Mouse (Mus musculus) forebrain, postnatal 0 days (tissue): ENCODE results near the gene Gm26920. TPM values are rescaled to one million over a fixed set of nuclear protein-coding genes. Genes with fewer than 3 reads are reported as not detected.

ENCODE experiments used
- ATAC-seq: fragments of 200-750 bp; cut with Nextera tagmentation; 2 replicates; pipeline ENCODE4 v1.8.0; 2017; ENCODE audit warnings: mild to moderate bottlenecking, moderate library complexity
- DNase-seq: peaks from one replicate; pipeline ENCODE4 v3.0.0-alpha.2; 2015
- H3K27ac ChIP-seq: fragments of 300-500 bp; sonication (generic); 2 replicates; pipeline ENCODE4 v1.5.1; 2014; ENCODE audit warnings: low read depth, mild to moderate bottlenecking, antibody characterized with exemption, low read length, moderate library complexity, mixed read lengths
- H3K27me3 ChIP-seq: fragments of 300-500 bp; sonication (generic); 2 replicates; pipeline ENCODE4 v1.6.1; 2014; ENCODE audit warnings: mild to moderate bottlenecking, low read length, mixed read lengths; ENCODE audit not compliant: insufficient read depth
- H3K36me3 ChIP-seq: fragments of 300-500 bp; sonication (generic); 2 replicates; pipeline ENCODE4 v1.6.1; 2014; ENCODE audit warnings: mild to moderate bottlenecking, moderate library complexity; ENCODE audit not compliant: insufficient read depth
- H3K4me1 ChIP-seq: fragments of 300-500 bp; sonication (generic); 2 replicates; pipeline ENCODE4 v1.6.1; 2014; ENCODE audit warnings: antibody characterized with exemption; ENCODE audit not compliant: insufficient read depth
- H3K4me2 ChIP-seq: fragments of 300-500 bp; sonication (generic); 2 replicates; pipeline ENCODE4 v1.6.1; 2014; ENCODE audit warnings: low read depth, mild to moderate bottlenecking, moderate library complexity
- H3K4me3 ChIP-seq: fragments of 300-500 bp; sonication (generic); 2 replicates; pipeline ENCODE4 v1.5.1; 2014; ENCODE audit warnings: low read depth, low read length, mixed read lengths
- H3K9ac ChIP-seq: fragments of 300-500 bp; sonication (generic); 2 replicates; pipeline ENCODE4 v1.6.1; 2014; ENCODE audit warnings: mild to moderate bottlenecking
- H3K9me3 ChIP-seq: fragments of 300-500 bp; sonication (generic); 2 replicates; pipeline ENCODE4 v1.6.1; 2016; ENCODE audit warnings: low read length
- CTCF ChIP-seq: sonication (generic); IDR thresholded peaks from 2 replicates; pipeline ENCODE4 v1.5.1; 2016; ENCODE audit warnings: antibody characterized with exemption, control low read depth, low read depth
- WGBS: fragments of 180-500 bp; shearing (Covaris S2); extraction: QIAGEN DNeasy Blood & Tissue Kit; methylation state at CpG from one replicate; pipeline ENCODE4 v1.1.7; 2014; 5-methylcytosine and 5-hydroxymethylcytosine counted together
- polyA plus RNA-seq: library from polyadenylated mRNA; unstranded; fragments of >200 nt; fragmentation: Nextera tagmentation; extraction: Ambion mirVana; gene quantifications from 2 replicates; pipeline ENCODE4 v1.2.1, GENCODE M21; 2015
- total RNA-seq: library from RNA; depleted of rRNA; stranded (reverse); fragments of >200 nt; gene quantifications from 2 replicates; pipeline ENCODE4 v1.2.3, GENCODE M21; 2014

Gene Gm26920
- total and polyA plus RNA-seq, 2 experiments from 2014 or later: 1.0 to 1.1 TPM

DNA sequence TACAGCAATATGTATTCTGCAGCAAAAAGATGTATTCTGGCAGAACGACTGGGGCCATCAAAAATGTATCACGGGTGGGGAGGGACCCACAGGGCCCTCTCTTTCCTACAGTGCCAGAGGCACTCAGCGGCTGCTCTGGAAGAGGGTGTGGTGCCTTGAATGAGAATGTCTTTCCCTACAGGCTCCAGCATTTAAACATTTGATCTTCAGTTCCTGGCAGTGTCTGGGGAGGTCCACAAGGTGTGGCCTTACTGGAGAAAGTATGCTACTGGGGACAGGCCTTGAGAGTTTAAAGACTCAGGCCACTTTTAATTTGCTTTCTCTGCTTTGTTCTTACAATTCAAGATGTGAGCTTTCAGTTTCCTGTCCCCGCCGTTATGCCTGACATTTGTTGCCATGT, 25.9 kb upstream of the Gm26920 start:
- Histone ChIP-seq H3K4me2 (no peak overlapping the region), H3K4me1 (no peaks in the 10 kb centered on the region), H3K27me3 (no peaks in the 10 kb centered on the region), H3K36me3 (no peaks in the 10 kb centered on the region), H3K9ac (no peak overlapping the region), H3K9me3 (no peaks in the 10 kb centered on the region), H3K4me3 (no peak overlapping the region), H3K27ac (no peak overlapping the region)
- TF ChIP-seq CTCF: no peak
- DNase-seq: no peak
- WGBS: 94% methylated on average over 5 of the region's 5 CpGs
- no peak for ATAC-seq

DNA sequence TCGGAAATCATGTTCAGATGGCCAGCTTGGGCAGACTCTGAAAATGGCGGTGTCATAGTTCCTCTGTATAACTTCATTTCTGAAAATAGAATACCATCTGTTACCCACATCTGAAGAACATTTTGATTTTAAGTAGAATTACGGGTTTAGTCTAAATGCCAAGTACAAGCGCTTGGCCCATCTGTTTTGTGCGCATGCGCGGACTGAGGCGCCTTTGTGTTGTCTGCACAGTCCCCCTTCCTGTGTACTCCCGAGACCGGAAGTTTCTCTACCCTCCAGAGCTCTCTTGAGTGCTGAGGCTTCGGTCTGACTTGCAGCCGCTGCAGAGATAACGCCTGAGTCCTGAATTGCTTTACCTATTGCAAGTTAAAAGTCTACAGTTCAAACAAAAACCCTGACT, 9.1 kb upstream of the Gm26920 start:
- peaks cover 10% of the 10 kb centered on the region for H3K4me1 ChIP-seq
- H3K36me3 ChIP-seq: peaks cover 29% of the 10 kb centered on the region
- H3K4me2 ChIP-seq: peak overlapping the region; percentile 29
- H3K4me3 ChIP-seq: no peak overlapping the region
- whole genome bisulfite sequencing: 68% methylated on average over 13 of the region's 13 CpGs
- peak overlapping the region; percentile 69; the same call in 1 of the 2 replicates for H3K27ac ChIP-seq
- ATAC-seq (no peak), DNase-seq (peak; percentile 87)
- no peak for TF ChIP-seq CTCF
- H3K27me3 ChIP-seq: no peaks in the 10 kb centered on the region
- H3K9me3 ChIP-seq: 0 out of 2 replicates have a peak, but pooled peaks cover 7% of the 10 kb centered on the region
- no peak overlapping the region for H3K9ac ChIP-seq

DNA sequence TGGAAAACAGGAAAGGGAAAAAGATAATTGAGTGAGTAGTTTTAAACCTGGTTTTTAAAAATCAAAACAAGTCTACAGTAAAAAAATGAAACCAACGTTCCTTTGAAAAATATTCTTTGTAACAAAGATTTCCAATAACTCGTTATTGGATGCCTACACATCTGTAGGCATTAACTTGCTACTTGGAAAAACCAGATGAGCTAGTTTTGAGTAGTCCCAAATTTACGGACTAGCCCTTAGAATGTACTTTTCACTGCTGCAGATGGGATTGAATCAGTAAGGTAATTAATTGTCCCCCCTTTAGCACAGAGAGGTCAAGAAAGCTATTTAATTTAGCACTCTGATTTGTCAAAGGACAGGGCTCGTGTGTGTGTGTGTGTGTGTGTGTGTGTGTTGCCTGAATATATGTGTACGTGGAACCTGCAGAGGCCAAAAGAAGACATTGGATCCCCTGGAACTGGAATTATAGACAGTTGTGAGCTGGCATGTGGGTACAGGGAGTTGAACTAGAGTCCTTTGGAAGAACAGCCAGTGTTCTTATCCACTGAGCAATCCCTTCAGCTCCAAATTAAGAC, 5.4 kb upstream of the Gm26920 start:
- ATAC-seq: no peak
- Histone ChIP-seq H3K4me1 (peaks cover 14% of the 10 kb centered on the region), H3K27me3 (no peaks in the 10 kb centered on the region), H3K4me2 (peak overlapping the region; percentile 60), H3K9ac (peak overlapping the region; percentile 89), H3K9me3 (no peaks in the 10 kb centered on the region), H3K36me3 (peaks cover 6% of the 10 kb centered on the region; the same call in 1 of the 2 replicates), H3K27ac (peak overlapping the region; percentile 3), H3K4me3 (peak overlapping the region; percentile 86)
- under 1% methylated on average over 5 of the region's 5 CpGs for WGBS
- DNase-seq: peak; percentile 35
- TF ChIP-seq CTCF: no peak

DNA sequence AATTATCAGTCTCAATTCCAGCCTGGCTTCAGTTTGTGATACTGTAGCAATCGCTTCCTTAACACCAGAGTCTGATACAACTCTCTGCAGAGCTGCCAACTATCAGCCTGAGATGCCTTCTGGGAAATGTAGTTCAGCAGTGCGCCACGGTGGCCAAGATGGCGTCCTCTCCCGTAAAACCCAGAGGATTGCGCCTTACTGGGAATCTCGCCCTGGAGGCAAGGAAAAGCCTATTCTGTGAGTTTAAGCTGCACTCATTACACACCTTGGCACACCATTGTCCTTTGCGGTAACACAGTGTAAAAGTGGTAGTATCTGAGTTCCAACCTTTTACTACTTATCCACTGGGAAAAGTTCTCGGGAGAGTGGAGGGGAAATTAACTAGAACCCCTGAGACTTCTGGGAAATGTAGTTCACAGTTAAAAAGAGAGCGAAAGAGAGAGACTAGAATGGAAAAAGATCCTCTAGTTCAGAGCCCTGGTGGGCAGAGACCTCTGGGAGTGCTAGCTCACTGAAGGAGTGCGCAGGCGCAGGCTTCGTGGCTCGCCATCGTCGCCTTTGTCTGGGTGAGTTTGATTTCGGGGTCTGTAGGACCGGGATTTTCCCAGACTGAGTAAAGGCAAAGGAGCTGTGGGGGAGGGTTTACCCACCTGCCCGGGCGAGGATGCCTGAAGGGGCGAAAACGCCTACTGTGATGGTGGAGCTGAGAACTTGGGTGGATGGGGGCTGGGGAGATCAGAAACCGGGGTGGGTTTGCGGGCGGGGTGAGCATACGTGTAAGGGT, 4.6 kb upstream of the Gm26920 start, which contains the start of gene Zfp260:
Gene Zfp260 (plus strand): TSS at position 132 of the 784 bp plus-strand sequence.
- H3K36me3 ChIP-seq: 0 out of 2 replicates have a peak, but pooled peaks cover 3% of the 10 kb centered on the region
- DNase-seq: peak; percentile 97
- peak within 1 kb of the TSS; percentile 60 for H3K4me2 ChIP-seq
- under 1% methylated on average over 26 of the region's 26 CpGs for WGBS
- H3K4me3 ChIP-seq: peak within 1 kb of the TSS; percentile 86
- H3K4me1 ChIP-seq: peaks cover 14% of the 10 kb centered on the region
- no peaks in the 10 kb centered on the region for H3K27me3 ChIP-seq
- no peaks in the 10 kb centered on the region for H3K9me3 ChIP-seq
- H3K27ac ChIP-seq: peak within 1 kb of the TSS; percentile 99
- peak within 1 kb of the TSS; percentile 89 for H3K9ac ChIP-seq
- peak; percentile 83 for ATAC-seq
- peak; percentile 51; the same call in 1 of the 2 replicates for TF ChIP-seq CTCF

DNA sequence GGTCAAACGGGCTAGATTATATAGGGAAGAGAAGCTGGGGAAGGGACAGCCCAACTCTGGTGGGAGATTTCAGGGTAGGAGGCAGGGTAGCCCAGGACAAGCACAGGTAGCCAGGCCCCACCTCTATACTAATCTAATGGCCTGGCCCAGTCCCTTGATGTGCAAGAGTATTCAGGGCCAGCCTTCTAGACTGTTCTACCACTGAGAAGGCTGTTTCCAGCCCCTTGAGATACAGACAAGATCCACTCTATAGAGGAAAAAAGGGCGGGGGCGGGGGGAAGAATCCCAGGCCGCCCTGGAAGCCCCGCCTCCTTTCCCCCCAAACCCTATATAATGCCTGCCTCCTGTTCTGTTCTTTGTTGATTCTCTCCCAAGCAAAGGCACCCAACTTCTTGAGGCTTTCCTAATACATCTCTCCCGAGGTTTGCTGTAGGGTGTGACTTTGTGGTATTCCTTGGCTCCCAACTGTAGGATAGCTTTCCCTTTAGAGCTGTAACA, 3.8 kb upstream of the Gm26920 start:
- Histone ChIP-seq H3K9ac (0 out of 2 replicates have a peak overlapping the region, but pooled peaks have one; percentile 23), H3K4me1 (peaks cover 19% of the 10 kb centered on the region), H3K4me2 (peak overlapping the region; percentile 60), H3K27ac (no peak overlapping the region), H3K36me3 (0 out of 2 replicates have a peak, but pooled peaks cover under 1% of the 10 kb centered on the region), H3K4me3 (peak overlapping the region; percentile 86; the same call in 1 of the 2 replicates), H3K9me3 (no peaks in the 10 kb centered on the region), H3K27me3 (no peaks in the 10 kb centered on the region)
- 72% methylated on average over 6 of the region's 6 CpGs for WGBS
- TF ChIP-seq CTCF: no peak
- DNase-seq (no peak), ATAC-seq (no peak)

DNA sequence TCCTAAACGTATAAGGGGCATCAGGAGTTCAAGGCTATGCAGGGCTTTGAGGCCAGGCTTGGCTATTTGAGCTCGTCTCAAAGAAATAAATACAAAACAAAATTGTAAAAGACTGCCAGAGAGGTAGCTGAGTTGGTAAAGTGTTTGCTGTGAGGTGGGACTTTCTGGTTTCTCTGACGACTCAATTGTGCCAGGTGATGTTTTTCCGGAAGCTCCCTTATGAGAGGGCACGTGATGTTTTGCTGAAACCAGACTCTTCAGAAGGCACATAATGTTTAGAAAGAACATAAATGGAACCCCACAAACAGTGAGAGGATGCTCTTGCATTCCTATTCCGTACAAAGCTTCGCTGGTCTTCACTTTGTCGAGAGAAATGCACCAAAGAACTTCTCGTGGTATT, 2.5 kb upstream of the Gm26920 start:
- ATAC-seq: no peak
- no peak for DNase-seq
- Histone ChIP-seq H3K27ac (no peak overlapping the region), H3K9ac (no peak overlapping the region), H3K36me3 (no peaks in the 10 kb centered on the region), H3K4me3 (no peak overlapping the region), H3K9me3 (no peaks in the 10 kb centered on the region), H3K27me3 (no peaks in the 10 kb centered on the region), H3K4me1 (peaks cover 29% of the 10 kb centered on the region), H3K4me2 (no peak overlapping the region)
- WGBS: 85% methylated on average over 9 of the region's 9 CpGs
- no peak for TF ChIP-seq CTCF
